7 mouse cellular contexts compared by ENCODE assay signal in the genomic region with DNA sequence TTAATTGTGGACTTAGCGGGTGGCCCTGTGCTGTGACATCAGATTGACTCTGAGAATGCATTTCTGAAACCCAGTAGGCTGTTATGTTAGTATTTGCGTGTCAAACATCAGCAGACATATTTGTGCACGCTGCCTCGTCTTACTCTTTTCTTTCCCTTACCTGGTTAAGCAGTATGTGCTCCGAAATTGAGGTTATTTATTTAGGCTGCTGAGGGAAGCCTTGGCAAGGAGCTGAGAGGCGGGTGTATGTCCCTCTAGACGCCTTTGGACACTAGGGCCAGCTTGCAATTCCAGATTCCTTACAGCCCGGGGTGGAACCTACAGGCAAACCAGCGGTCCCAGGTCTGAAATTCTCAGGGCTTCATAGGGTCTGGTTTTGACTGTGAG. TPM values are rescaled to one million over a fixed set of nuclear protein-coding genes. Genes with fewer than 3 reads are reported as not detected.
DNase-seq lines count a peak whose midpoint lies in the region; TF ChIP-seq lines count a peak whose summit lies in the region.

No protein-coding gene starts in this region.

- H3K4me1 ChIP-seq in E14TG2a.4 (replicated peaks; ENCODE audit: low read depth, low read length): peaks cover 58% of the 10 kb centered on the region
- H3K4me1 ChIP-seq in hindbrain, embryonic 10.5 days (replicated peaks): peaks cover 89% of the 10 kb centered on the region
- peaks cover 82% of the 10 kb centered on the region for H3K4me1 ChIP-seq in midbrain, embryonic 10.5 days

- 0 out of 2 replicates have a peak overlapping the region, but pooled peaks have one; percentile 84 for H3K4me3 ChIP-seq in E14TG2a.4 (replicated peaks; ENCODE audit: low read length)
- H3K4me3 ChIP-seq in hindbrain, embryonic 10.5 days: peak overlapping the region; percentile 87
- H3K4me3 ChIP-seq in midbrain, embryonic 10.5 days: peak overlapping the region; percentile 91

- peak overlapping the region; percentile 99 for H3K27ac ChIP-seq in hindbrain, embryonic 10.5 days
- peak overlapping the region; percentile 99 for H3K27ac ChIP-seq in midbrain, embryonic 10.5 days (replicated peaks)

- no peaks in the 10 kb centered on the region for H3K36me3 ChIP-seq in E14TG2a.4 (ENCODE audit: insufficient read depth, low read length)
- H3K36me3 ChIP-seq in hindbrain, embryonic 10.5 days: no peaks in the 10 kb centered on the region
- H3K36me3 ChIP-seq in midbrain, embryonic 10.5 days: no peaks in the 10 kb centered on the region

- no peaks in the 10 kb centered on the region for H3K9me3 ChIP-seq in E14TG2a.4 (ENCODE audit: low read length)
- H3K9me3 ChIP-seq in hindbrain, embryonic 10.5 days: no peaks in the 10 kb centered on the region
- H3K9me3 ChIP-seq in midbrain, embryonic 10.5 days (replicated peaks): no peaks in the 10 kb centered on the region

- DNase-seq in adipocyte (ENCODE audit: low spot score): peak; percentile 77
- DNase-seq in hindbrain, embryonic 10.5 days (ENCODE audit: low spot score): peak; percentile 41
- DNase-seq in midbrain, embryonic 10.5 days (ENCODE audit: low spot score): peak; percentile 46
- no peak for DNase-seq in left cerebral cortex, postnatal 14 days (ENCODE audit: low spot score in 2 of 2)
- DNase-seq in frontal cortex, adult 2 months (ENCODE audit: extremely low spot score in 1 of 2, low spot score in 1 of 2): no peak
- DNase-seq in spleen, postnatal 36 days (ENCODE audit: low spot score in 2 of 2): no peak

- intact Hi-C loops in left cerebral cortex, postnatal 14 days (cut with DNase I): loop anchor here (5.0 kb wide), 1 partner anchor 152 kb away; no protein-coding TSS in a partner anchor

- H3K27me3 ChIP-seq in E14TG2a.4 (ENCODE audit: insufficient read depth, low read length): peaks cover 24% of the 10 kb centered on the region
- no peaks in the 10 kb centered on the region for H3K27me3 ChIP-seq in hindbrain, embryonic 10.5 days (ENCODE audit: insufficient read depth, poor library complexity, severe bottlenecking)
- no peaks in the 10 kb centered on the region for H3K27me3 ChIP-seq in midbrain, embryonic 10.5 days (ENCODE audit: low read depth, poor library complexity, severe bottlenecking)

- WGBS in hindbrain, embryonic 10.5 days: 3% methylated on average over 9 of the region's 9 CpGs
- WGBS in midbrain, embryonic 10.5 days: 3% methylated on average over 9 of the region's 9 CpGs

- no peak for TF ChIP-seq CTCF in E14TG2a.4 (conservative IDR thresholded peaks at IDR 0.05; ENCODE audit: low read length)

RNA-seq across cellular contexts. Expression of a gene that starts 3.6 kb away (rescaled TPM):
- polyA plus RNA-seq in hindbrain, embryonic 10.5 days (2016; fragmentation: Nextera tagmentation; extraction: Ambion mirVana): 58.6 and 61.0 TPM in 2 replicates
- 180 and 255 TPM in 2 replicates for polyA plus RNA-seq in midbrain, embryonic 10.5 days (2016; fragmentation: Nextera tagmentation; extraction: Ambion mirVana)
- 10 to 100 TPM; 12.4 to 13.6 TPM for total RNA-seq in left cerebral cortex, postnatal 14 days (2021)
- polyA plus RNA-seq in frontal cortex, adult 2 months (2012; rRNA removed): 7.3 and 7.9 TPM in 2 replicates

Comparison
In these comparisons a context has a peak if more than half of its experiments do, and no peak if none do; other contexts are left out.
1. DNase-seq: peak in adipocyte (single experiment), hindbrain, embryonic 10.5 days (single experiment) and midbrain, embryonic 10.5 days (single experiment); none in left cerebral cortex, postnatal 14 days (0 of 2), frontal cortex, adult 2 months (0 of 2) and spleen, postnatal 36 days (0 of 2).
2. Peak in every context shown above with its lines, with median percentiles within 50 percentile points of each other: H3K4me3 ChIP-seq.